Mouse (Mus musculus): ENCODE measurements around the gene Snd1. TPM values are rescaled to one million over a fixed set of nuclear protein-coding genes. Genes with fewer than 3 reads are reported as not detected.

Snd1 gene
- total RNA-seq (2021): 128 and 153 TPM in 2 replicates
- long read RNA-seq, transcript Snd1-201 (24 exons, 3,482 nt): major isoform, 151 of 225 reads
- long read RNA-seq, partial matches to known transcripts: 64 of 225 reads
- long read RNA-seq, other reads (novel, unspliced or antisense): 10 of 225 reads

DNA sequence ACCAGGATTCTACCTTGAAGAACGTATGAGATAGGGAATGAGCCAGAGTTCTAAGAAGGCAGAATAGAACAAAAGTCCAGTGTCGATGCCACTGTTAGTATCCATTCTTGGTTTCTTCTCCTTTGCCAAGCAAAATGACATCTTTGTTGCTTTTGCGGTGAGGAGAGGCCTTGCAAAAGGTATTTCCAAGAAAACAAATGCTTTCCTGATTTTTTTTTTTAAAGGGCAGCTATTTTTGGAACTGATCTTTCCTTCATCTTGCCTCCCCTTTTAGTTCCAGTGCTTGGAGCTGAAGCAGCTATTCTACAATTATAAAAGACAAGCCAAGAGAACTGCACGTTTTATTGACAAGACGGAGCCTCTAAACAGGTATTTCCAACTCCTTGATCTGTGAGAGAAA, at the start of gene Snd1:
TSS of gene Snd1 (plus strand) at position 301 of the 400 bp plus-strand sequence.
- DNase-seq: no peak

DNA sequence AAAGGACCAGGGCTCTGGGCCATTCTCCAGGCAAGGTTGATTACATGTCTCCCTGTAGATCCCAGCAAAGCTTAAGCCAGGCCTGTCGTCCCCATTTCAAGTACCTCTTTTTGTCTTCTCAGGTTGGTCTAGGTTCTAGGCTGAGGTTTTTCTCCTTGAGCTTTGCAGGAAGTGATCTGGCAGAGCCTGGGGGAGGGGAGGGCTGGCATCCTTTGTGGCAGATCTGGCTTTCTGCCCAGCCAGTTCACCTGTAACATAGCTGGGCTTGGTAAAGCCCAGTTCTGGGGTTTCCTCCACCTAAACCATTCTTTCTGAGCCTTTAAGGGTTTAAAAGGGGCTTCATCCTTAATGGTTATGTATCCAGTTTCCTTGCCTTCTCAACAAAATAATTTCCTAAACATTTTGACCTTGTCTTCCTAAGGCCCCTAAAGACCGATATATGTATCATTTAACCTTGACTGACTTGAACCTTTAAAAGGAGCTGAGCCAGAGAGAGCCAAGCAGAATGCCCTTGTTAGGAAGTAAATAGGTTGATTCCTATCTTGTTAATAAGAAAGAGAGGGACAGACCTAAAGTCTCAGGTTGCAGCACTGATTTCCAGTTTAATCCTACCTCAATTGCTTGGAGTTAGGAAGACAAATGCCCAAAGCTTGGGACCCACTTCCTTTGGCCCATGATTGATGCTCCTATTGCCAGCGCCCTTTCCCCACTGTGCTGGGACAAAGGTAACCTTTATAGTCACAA, 47.7 kb upstream of the Snd1 start, which contains the start of gene Fscn3:
TSS of gene Fscn3 (plus strand) at position 694 of the 744 bp plus-strand sequence.
- DNase-seq: no peak

DNA sequence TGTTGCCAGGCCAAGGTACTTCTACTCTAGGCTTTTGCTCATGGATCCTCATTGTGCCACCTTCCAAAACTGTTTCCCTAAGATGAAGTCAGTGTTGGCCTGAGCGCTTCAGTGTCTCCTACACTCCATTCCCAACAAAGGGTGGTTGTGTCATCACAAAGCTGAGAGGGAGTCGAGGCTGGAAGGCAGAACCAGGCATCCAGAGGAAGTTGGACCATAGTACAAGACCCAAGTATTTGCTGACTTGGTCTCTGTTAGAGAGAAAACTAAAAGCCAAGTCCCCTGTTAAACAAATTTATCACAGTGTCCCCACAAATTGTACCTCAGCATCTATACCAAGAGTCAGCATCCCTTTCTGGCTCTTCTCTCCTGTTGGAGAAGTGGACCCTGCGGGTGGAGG, 46.6 kb upstream of the Snd1 start, which contains the start of gene Gcc1:
TSS of gene Gcc1 (minus strand) at position 101 of the 400 bp plus-strand sequence.
- DNase-seq: no peak

DNA sequence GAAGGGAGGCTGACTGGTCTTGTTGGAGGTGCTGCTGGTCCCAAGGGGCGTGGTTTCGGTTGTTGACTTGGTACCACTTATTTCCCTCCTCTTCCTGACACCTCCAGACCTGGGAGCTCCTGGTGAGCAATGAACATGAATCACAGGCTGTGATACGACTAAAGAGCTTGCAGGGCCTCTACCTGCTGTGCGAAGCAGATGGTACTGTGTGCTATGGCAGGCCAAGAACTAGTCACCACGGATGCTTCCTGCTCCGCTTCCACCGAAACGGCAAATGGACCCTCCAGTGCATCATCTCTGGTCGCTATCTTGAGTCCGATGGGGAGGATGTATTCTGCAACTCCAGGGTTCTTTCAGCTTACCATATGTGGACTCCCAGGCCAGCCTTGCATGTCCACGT, 45.1 kb upstream of the Snd1 start:
- DNase-seq: no peak

DNA sequence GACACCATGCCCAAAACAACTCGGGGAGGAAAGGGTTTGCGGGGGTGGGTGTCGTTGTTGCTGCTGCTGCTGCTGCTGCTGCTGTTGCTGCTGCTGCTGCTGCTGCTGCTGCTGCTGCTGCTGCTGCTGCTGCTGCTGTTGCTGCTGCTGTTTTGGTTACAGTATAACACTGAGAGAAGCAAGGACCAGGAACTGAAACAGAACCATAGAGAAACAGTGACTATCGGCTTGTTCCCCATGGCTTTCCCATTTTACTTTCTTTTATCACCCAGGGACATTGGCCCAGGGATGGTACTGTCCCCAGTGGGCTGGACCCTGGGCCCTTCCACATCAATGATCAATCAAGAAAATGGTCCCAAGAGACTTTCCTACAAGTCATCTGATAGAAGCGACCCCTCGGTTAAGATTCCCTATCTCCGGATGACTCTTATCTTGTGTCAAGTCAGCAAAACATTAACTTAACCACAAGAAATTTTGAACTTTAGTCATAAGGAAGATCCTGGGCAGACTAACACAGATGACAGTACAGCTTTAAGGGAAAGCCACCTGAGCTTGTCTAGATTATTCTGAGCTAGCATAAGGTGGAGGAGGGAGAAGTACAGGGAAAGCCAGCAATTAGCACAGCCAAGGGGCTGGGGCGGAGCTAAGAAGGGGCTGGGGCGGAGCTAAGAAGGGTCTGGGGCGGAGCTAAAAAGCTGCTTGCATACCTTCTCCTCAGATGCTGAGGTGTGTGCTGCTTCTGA, 44.0 kb upstream of the Snd1 start:
- DNase-seq: no peak

DNA sequence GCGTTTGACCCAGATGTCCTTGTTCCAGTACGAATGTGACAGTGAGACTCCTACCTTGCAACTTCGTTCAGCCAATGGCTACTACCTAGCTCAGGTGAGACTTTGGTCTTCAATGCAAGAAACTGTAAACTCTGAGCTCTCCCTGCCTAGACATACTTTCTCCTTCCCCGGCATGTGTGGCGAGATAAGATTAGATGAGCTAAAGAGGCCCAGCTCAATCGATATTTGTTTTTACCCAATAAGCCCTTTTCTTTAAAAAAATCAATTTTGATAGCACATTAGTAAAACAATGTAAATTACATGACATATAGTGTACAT, 43.4 kb upstream of the Snd1 start:
- no peak for DNase-seq

DNA sequence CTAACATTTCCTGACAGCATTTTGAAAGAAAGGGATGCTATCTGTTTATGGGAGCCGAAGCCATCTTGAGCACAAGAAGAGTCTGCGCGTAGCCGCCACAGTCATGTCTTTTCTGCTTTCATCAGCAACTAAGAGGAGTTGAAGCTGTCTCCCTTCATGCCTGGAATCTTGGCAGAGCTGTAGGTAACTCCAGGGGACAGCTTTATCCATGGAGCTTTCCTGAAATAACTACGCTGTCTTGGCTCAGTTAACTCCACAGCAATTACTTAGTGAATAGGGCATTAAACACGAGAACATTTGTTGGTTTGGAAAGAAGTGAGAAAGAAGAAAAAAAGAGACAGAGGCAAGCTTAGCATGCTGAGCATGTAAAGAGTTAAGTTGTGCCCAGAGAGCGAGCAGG, 27.0 kb upstream of the Snd1 start:
- DNase-seq: no peak

DNA sequence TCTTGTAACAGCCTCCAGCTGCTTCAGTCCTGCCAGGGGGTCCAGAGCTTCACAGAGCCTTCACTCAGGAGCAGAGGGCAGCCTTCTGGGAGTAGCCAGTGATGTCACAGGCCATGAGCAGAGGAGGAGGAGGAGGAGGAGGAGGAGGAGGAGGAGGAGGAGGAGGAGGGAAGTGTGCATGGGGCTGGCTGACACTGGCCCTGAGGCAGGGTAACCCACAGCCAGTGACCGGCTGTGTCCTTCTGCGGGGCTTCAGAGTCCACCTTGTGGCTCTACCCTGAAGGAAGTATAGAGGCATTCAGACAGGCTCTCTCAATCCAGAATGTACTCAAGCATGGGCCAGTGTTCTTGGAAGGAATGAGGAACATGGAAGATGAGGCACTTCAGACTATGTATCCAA, 25.7 kb upstream of the Snd1 start, which contains the start of gene Pax4:
TSS of gene Pax4 (minus strand) at position 101 of the 400 bp plus-strand sequence.
- DNase-seq: no peak

DNA sequence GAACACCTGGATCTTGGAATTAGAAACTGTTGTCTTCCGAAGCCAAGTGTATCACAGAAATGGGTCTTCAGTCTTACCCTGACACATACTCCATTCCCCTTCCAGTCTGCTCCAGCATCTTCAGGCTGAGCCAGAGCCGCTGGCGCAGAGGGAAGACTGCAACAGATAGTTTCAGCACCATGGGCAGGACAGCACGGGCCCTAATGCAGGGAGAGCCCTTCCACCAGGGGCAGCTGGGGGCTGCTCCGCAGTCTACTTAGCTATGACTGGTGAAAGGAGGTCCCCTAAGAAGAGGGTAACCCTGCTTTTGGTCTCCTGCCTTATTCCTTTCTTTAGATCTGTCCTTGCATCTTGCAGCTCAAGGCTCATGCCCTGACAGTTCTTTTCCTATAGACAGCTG, 24.5 kb upstream of the Snd1 start:
- no peak for DNase-seq

DNA sequence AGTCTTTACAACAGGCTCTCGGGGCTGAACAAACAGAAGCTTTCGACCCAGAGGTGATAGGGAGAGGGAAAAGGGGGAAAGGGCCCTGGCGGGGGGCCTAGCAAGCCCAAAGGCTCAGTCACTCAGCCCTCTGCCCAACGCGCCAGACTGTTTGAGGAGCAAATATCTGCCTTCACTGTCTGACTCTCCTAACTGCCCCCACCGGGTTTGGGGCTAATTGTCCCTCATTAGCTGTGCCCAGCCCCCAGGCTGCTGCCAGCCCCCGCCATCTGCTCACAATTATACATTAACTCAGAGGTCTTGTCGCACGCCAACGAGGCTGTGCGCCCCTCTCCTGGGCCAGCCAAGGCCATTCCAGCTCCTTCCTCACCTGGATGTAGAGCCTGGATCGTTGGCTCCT, 24.0 kb upstream of the Snd1 start:
- DNase-seq: no peak

DNA sequence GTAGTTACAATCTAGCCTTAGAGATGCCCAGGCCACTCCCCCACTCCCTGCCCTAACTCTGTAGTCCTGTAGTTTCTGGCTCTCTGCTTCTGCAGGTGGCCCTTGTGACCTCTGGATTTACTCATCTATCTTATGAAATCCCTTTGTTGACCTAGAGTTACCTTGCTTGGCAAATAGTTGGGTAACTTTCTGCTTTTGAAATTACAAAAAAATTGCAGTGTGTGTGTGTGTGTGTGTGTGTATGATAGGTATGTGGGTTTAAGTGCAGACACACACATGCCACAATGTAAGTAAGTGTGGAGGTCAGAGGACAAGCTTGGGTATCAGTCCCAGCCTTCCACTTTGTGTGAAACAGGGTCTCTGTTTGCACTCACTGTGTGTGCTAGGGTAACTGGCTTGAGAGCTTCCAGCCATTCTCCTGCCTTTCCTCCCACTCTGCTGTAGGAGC, 15.7 kb upstream of the Snd1 start:
- DNase-seq: no peak

DNA sequence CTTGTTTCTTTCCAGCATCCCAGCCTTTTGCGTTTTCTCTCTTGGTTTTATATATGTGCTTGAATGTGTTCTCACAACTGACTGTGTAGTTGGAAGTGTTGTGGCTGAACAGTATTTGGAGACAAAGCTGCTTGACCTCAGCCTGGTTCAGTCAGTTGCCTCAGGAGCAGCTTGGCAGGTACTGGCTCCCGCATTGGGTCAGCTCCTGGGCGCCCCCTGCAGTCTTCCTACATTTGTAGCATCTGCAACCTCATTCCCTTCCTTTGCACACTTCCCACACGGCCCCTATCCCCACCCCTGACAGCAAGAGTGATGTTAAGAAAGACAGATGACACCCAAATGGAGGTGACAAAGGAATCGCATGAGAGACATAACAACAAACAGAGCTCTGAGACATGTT, 14.4 kb upstream of the Snd1 start:
- peak; percentile 82 for DNase-seq

DNA sequence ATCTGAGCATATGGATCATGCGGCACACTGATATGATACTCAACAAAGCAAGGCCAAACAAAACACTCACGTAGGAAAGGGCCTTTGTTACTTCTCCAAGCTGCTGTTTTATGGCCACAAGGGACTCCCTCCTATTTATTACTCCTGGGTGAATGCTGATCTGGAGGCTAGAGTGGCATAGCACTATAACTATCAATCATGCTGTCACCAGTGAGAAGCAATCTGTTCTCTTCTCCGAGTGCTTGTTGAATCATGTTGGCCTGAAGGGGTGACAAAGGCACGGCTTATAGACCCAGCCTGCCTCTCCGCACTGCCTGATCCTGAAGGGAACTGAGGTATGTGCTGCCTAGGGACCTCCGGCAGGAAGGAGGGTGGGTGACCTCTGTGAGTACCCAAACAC, 10.3 kb upstream of the Snd1 start:
- DNase-seq: no peak

DNA sequence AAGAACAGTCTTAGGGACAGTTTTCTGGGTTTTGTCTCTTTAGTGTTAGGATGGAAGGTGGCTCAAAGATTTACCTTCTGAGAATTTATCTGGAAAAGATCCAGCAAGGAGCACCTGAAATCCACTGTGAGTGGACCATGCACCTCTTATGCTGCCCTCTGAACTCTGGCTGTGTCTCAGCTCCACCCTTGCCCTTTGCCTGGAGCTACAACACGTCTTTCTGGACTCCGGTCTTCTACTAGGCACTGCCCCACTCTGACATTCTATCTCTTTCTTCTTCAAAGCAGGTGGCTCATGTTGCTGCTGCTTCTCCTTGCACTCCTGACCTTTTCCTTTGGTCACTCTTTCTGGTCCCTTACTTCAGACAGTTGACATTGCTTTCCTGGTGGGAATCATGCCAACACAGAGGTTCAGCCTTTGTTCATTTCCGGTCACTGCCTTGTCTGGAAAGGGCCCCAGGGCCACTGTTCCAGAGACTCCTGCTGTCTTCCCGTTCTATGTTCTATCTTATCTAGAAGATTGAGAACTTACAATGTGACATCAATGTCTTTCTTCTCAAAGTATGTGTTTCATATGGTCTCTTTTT, 4.8 kb upstream of the Snd1 start:
- DNase-seq: no peak

DNA sequence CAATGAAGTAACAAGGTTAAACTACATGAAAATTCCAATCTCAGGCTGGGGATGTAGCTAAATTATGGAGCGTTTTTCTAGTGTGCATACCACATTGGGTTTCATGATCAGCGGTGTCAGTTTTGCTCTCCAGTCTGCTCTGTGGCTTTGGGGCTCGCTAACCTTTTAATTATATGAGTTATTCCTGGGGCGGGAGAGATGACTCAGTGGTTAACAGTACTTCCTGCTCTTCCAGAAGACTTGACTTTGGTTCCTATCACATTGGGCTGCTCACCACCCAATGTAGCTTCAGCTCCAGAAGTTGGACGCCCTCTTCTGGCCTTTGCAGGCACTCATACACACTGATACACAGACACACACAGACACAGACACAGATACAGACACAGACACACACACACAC, 4.3 kb upstream of the Snd1 start:
- DNase-seq: no peak

DNA sequence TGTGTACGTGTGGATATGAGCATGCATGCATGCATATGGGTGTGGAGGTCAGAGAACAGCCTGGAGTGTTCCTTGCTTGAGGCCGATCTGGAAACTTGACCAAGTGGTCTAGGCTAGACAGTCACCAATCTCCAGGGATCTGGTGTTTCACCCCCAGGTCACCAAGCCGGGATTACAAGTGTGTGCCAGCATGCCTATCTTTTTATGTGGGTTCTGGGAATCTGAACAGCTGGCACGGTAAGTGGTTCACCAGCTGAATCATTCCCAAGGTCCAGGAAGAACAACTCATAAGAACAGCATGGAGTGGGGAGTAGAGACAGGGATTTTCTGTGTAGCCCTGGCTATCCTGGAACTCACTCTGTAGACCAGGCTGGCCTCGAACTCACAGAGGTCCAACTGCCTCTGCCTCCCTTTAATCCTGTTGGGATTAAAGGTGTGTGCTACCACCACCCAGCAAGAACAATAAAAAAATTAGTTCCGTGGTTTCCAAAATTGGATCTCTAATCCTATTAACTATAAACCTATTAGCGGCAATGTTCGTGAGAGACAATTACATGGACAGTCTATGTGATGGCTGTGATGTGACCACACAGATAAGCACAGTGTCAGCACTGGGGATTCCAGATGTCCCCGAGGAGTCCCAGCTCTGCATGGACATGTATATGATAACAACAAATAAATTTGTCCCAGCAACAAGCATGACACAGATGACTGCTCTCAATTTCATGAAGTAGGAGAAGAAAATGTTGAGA, 3.5 kb upstream of the Snd1 start:
- DNase-seq: no peak

DNA sequence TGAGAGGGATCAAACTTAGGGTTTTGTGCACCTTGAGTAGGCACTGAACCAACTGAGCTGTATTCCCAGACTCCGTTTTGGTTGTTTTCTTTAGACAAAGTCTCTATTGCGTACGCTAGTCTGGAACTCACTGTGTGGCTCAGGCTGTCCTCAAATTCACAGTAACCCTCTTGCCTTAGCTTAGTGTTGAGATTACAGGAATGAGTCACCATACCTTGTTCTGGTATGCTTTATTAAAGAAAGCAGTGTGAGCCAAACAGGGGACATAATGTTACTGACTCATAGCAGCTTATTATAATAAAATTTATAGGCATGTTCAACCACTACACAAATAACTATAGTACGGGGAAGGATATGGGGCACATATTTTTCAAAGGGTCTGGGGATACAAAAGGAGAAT, 728 bp upstream of the Snd1 start:
- DNase-seq: no peak

DNA sequence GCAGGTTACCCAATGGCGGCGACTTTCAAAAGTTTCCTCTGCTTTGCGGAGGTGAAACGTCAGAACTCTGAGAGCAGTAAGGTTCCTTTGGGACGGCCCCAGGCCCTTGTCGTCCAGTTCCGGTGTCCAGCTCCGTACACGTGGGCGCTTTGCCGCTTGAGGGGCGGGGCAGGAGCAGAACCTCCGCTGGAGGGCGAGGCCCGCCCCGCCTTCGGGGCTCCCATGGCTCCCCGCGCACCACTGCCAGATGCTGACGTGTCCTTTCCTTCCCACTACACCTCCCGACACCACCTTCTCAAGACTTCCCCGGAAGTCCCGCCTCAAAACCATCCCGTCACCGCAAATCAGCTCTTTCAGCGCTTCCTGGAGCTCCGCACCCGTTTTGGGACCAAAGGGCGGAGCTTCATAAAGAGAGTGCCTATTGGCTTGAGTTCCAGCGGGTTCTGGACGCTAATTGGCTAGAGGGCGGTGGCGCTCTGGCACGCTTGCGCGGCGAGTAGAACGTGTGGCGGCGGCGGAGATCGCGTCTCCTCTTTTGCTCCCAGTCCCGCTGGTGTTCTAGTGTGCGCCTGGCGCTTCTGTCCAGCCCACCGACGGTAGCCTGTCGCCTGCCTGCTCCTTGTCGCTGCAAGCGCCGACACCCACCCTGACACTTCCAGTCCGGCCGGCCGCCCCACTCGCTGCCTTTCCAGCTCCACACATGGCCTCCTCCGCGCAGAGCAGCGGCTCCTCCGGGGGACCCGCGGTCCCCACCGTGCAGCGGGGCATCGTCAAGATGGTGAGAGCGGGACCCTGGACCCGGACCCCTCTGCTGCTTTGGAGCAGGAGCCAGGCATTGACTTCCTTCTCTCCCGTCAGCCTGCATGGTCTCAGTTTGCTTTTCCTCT, 5.2 kb downstream of the Snd1 start:
- DNase-seq: peak; percentile 97

DNA sequence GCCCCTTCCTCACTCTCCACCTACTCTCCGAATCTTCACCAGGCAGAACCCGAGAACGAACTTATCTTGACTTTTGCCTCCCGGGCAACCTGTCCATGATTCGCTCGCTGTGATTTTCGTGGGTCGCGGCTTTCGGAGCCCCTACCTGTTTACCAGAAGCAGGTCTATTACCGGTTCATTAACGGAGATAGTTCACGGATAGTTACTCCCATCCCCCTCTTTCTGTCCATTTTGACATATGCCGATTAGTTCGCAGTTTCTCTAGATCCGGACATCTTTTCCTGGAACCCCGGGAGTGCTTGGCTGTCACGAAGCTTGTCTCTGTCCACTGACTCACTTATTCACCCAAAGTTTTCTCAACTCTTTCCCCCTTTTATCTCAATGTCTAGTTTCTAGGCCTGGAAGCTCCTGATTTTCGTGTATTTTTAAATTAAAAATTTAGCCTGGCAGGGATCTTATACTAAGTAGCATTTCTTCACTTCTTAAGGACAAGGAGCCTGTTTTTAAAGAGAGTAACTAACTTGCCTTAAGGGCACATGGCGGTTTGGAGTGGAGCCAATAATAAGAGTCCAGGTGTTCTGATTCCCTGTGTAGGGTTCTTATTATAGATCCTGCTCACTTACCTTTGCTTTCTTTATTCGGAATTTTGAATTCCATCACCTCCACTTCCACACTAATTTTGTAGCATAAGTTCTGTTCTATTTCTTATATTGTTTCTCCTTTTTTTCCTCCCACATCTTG, 6.0 kb downstream of the Snd1 start:
- no peak for DNase-seq

DNA sequence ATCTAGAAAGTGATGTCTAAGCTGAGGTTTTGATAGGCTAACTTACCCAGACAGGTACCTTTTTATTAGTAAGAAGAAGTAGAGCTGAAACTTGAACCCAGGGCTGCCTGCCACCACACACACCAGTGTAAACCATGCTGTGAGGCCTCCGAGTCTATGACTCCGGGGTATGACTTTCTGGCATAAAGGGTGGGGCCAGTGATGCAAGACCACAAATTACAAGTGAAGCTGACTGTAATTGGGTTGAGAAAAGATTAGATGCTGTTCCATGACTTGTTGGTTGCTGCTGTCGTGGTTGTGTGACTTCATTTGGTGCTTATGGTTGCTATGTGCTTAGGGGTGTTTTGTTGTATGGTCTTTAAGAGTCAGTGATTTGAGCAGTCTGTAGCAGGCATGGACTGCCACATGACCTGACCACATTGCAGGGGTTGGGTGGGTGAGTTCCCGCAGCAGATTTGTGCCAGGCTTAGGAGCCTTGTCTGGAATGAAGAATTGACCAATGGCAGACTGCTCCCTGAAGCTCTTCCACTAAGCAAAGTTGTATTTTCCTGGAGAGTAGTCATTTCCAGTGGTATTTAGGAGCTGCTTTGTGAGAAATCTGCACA, 7.9 kb downstream of the Snd1 start:
- no peak for DNase-seq

Measured in adrenal gland, postnatal 25 days (tissue).